Mouse (Mus musculus) thymus, adult 2 months (tissue): ENCODE measurements around the gene Dlx6.

Experiments used
- CTCF ChIP-seq: fragments of 200-500 bp; IDR thresholded peaks from 2 replicates; pipeline ENCODE4 v1.5.1; 2012; ENCODE audit warnings: mild to moderate bottlenecking, control low read depth, low read length, moderate library complexity, borderline replicate concordance; ENCODE audit not compliant: control insufficient read depth, poor library complexity, insufficient read depth; ENCODE audit errors: extremely low read depth
- POLR2A ChIP-seq: fragments of 200-500 bp; IDR thresholded peaks from 2 replicates; pipeline ENCODE4 v1.6.1; 2012; ENCODE audit warnings: mild to moderate bottlenecking, low read length, control low read depth, moderate library complexity; ENCODE audit not compliant: control insufficient read depth, poor library complexity, insufficient read depth; ENCODE audit errors: extremely low read depth

DNA sequence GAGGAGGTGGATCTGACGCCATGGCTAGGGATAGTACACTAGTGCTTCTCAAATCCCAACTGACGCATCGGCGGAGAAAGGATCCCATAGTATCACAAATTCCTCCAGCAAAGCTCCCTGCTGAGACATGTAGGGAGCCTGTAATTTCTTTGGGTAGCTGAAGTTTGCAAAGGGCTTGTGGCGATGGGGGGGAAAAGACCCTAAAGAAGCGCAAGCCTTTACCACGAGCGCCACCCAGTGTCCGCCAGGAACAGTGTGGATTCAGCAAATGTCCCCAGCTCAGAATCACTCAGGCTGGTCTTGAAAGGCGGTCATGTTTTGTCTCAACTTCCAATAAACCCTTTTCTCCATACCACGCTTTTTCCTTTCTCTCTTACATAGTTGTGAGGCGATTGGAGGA is 21.8 kb downstream of the Dlx6 start:
- TF ChIP-seq CTCF (no peak), POLR2A (no peak)
